Mouse (Mus musculus): ENCODE results near the gene Eef1a1. TPM values are rescaled to one million over a fixed set of nuclear protein-coding genes. Genes with fewer than 3 reads are reported as not detected.
A peak's percentile ranks its signal among the peaks of the same experiment; 100 is the strongest.
"Not testable (repeated sequence)": the region's sequence is repeated elsewhere in the genome, so short reads cannot be mapped to it uniquely, and the experiment has no call there.

Eef1a1 gene
- total RNA-seq (2022) = 100 to 1,000 TPM; 830 to 950 (median 884) TPM

DNA sequence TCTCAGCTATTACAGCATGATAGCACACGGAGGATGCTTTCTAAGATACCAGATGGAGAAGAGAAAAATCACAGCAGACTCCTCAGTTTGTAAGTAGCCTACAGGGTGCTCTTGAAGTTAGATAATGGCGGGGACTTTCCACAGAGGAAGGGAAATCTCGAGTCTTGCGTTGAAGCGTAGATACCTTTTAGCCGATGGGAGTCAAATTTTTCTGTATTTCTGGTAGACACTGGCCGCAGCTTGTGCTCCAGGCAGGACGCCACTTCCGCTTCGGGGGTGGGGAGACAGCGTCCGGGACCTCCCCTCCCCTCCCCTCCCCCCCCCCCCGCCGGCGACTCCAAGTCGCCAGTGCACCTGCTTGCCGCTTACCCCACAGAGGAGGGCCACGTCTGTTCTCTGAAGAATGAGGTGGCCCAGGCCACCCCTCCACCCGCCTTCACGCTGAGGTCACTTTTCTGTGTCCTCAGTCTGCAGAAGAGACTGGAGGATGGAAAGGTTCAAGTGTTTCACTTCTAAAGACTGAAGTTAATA, at the start of gene Eef1a1:
Gene Eef1a1, minus strand, starts transcription at position 262 of the 531 bp plus-strand sequence.
- peak; percentile 59 for DNase-seq (ENCODE audit: low spot score)

DNA sequence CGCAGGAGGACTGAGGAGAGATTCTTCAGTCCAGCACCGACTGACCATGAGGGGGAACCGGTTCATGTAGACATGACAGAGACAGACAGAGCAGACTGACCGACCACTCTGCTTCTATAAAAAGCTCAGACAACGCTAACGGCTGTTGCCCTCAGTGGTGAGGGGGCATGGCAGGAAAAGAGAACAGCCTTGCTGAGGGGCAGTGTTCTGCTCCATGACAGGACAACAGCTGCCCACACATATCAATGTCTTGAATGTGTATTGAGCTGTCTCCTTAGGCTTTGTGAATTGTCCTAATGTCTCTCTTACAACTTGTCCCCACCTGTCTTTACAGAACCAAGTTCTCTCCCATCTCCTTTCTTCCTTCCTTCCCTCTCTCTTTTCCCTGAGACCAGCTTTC, 49.5 kb upstream of the Eef1a1 start:
- DNase-seq (ENCODE audit: low spot score) = no peak

DNA sequence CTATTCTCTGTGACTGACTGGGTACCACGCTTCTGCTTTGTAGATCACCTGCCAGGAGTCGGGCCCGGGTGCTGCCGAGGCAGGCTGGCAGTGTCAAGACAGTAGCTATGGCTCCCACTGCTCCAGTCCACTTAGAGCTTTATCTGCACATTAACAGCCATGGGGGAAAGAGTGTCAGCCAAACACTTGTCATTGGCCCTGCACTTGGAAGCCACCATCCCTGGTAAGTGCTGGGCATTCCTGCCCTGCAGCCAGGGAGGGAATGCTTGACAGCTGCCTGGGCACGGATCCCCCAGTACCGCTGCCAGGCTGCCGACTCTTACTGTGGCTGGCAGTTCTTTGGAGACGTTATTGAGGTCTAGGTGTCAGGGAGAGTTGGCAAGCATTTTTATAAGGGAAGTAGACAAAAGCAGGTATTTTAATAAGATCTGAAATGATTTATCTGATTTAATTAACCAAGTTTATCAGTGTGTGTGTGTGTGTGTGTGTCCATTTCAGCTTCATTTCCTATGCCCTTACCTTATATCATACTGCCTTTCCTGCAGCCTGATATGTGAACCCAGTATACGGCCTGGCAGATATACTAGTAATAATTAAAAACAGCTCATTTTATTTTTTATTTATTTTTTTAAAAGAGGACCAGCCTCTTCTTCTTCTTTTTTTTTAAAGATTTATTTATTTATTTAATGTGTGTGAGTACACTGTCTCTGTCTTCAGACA, 48.4 kb upstream of the Eef1a1 start:
- peak; percentile 65 for DNase-seq (ENCODE audit: low spot score)

DNA sequence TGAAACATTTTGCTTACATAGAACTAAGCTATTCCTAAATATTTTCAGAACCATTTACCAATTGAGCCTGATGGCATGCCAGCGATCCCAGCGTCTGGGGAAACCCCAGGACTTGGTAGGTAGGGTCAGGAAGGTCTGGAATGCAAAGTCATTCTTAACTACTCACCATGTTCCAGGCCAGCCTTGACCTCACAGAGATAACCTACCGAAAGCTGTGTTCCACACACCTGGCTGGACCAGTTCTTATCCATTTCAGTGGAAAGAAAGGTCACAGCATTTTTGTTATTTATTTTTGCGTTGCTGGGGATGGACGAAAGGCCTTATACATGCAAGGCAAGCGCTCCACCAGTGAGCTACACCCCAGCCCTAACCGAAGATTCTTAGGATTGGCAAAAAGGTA, 45.7 kb upstream of the Eef1a1 start:
- no peak for DNase-seq (ENCODE audit: low spot score)

DNA sequence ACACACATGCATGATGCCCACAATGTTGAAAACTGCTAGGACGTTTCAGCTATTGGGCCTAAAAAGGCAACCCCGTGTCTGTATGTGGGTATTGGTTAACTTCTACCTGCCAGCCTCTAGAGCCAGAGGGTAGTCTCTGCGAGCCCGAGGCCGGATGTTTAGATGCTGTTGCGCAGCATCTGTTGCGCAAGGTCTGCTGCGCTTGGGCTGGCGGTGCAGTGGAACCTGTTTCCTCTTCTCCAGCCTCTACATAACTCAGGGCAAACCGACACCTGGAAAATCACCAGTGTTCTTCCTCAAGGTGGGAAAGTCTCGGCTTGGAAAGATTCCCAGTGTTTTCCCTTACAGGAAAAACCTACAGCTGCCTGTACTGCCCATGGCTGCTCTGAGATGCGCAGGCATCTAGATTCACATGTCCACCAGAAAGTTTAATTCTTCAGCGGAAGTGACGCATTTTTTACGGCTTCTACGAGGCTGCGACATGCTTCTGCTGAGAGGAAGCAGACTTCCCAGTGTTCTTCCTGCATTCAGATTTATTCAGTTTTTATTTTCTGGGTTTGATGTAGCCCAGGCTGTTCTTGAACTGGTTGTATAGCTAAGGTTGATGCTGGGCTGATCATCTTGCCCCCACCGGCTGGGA, 44.5 kb upstream of the Eef1a1 start:
- DNase-seq (ENCODE audit: low spot score) = no peak

DNA sequence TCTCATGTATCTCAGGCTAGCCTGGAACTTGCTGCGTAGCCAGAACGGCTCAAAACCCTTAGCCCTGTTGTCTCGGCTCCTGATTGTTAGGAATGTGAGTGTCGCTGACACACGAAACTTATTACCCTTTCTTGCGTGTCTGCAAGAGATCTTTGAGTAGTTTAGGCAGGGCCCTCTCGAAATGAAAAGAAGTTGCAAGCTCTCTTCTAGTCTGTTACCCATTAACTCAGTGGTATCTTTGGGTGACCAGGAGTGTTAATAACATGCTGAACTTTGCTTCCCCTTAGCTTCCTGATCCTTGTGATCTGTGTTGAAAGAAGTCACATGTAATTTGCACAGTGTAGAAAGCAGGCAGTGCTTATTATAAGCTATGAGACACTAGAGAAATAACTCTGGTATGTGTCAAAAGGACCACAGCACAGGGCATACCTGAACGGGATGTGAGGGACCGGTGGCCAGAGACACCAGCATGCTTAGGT, 43.4 kb upstream of the Eef1a1 start:
- no peak for DNase-seq (ENCODE audit: low spot score)

DNA sequence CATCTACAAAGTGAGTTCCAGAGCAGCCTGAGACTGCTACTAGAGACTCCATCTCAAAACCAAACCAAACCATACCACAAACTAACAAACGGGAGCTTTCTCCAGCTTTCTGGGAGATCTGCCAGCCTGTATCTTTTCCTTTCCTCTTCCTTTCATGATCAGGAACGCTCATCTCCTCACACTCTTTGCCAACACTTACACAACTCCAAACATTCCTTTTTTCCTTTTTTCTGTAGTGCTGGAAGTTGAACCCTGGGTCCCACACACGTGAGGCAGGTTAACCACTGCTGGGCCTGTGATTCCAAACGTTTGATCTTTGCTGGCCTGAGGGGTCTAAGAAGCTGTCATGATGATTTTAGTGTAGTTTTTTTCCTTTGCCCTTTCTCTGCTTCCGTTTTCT, 42.9 kb upstream of the Eef1a1 start:
- no peak for DNase-seq (ENCODE audit: low spot score)

DNA sequence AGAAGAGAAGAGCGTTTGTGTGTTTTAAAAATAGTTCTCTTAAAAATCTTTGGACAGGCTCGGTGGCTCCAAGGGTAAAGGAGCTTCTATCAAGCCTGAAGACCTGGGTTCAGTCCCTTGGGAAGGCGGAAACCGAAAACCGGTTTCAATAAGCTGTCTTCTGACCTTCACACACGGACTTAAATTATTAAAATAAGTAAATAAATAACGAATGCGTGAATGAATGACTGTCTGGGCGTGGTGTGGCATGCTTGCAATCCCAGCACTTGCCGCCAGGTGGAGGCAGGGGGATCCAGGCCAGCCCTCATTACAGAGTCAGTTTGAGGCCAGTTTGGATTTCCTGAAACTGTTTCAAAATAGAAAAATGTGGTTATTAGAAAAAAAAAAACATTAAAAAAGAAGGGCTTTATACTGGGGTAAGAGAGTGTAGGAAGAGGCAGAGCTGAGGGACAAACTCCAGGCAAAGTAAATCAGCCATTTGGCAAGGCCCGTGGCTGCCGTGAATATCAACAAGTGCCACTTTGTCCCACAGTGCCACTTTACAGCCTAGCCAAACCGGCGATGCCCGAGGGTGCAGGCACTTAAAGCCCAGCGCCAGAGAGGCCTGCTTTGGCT, 38.9 kb upstream of the Eef1a1 start:
- peak; percentile 85 for DNase-seq (ENCODE audit: low spot score)

DNA sequence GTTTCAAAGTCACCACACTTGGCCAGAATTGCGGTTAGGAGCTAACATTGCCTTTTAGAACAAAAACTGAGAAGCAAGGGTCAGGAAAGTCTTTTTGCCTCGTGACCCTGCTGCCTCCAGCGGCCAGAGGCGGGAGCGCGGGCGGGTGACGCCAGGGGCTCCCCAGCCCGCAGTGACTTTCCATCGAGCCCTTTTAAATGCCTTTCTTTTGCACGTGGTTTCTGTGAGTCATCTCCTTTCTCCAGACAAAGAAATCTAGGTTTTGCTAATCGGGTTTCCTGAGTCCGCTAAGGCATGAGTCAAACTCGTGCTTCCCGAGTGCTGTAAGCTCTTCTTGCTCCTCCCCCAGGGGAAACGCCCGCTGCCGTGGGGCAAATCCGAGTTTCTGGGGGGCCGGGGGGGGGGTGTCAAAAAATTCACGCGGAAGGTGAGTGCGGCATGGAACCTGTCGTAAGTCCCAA, 38.4 kb upstream of the Eef1a1 start:
- peak; percentile 76 for DNase-seq (ENCODE audit: low spot score)

DNA sequence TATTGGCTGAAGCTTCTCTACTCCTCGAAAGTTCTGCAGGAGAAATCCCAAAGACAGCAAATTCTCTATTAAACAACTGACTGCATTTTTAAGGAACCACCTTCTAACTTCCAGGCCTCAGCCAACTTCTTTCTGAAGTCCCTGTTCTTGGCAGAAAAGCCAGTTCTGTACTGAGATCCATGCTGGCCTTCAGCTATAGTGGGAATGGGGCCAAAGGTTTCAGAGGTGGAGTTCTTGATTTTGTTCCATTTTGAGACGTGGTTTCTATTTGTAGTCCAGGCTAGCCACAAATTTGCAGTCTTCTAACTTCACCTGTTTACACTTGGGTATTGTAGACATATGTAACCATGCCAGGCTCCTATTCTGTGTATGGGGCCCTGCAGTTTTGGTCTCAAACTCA, 37.3 kb upstream of the Eef1a1 start:
- DNase-seq (ENCODE audit: low spot score) = no peak

DNA sequence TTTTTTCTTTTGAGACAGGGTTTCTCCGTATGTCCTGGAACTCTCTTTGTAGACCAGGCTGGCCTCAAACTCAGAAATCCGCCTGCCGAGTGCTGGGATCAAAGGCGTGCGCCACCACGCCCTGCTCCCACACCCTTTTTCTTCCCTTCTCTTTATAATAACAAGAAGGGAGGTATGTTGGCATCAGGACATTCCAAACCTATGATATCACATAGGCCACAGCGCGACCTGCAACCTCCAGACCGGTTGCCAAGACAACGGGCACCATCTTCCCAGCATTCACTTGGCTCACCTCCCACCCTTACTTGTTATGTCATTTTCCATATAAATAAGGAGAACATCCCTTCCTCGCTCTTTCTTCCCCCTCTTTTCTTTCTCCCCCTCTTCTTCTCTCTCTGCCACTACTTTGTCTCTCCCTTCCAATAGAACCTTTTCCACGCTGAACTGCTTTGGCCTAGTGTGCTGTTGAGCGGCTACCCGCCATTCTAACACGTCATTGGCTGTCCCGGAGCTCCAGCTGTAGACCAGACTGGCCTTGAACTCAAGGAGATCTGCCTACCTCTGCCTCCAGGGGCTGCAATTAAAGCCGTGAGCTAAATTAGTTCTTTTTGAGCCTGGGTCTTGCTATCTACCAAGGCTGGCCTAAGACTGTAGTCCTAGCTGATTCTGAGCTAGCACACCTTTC, 36.6 kb upstream of the Eef1a1 start:
- DNase-seq (ENCODE audit: low spot score) = no peak

DNA sequence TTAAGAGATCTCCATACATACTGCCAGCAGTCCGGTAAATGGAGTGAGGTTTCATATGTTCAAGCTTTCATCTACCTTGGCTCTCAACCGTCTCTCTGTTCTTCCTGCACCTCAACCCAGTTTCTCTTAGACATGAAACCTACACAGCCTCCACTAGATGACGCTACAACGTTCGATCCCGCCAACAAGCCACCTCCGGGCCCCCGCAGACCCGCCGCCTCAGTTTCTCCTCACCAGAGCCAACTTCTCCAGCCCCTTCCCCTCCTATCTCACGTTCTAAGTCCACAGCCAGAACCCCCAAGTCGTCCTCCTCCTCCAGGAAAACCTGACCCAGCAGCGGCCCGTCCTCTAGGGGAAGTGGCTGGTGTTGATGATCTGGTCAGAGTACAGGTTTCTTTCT, 32.7 kb upstream of the Eef1a1 start:
- no peak for DNase-seq (ENCODE audit: low spot score)

DNA sequence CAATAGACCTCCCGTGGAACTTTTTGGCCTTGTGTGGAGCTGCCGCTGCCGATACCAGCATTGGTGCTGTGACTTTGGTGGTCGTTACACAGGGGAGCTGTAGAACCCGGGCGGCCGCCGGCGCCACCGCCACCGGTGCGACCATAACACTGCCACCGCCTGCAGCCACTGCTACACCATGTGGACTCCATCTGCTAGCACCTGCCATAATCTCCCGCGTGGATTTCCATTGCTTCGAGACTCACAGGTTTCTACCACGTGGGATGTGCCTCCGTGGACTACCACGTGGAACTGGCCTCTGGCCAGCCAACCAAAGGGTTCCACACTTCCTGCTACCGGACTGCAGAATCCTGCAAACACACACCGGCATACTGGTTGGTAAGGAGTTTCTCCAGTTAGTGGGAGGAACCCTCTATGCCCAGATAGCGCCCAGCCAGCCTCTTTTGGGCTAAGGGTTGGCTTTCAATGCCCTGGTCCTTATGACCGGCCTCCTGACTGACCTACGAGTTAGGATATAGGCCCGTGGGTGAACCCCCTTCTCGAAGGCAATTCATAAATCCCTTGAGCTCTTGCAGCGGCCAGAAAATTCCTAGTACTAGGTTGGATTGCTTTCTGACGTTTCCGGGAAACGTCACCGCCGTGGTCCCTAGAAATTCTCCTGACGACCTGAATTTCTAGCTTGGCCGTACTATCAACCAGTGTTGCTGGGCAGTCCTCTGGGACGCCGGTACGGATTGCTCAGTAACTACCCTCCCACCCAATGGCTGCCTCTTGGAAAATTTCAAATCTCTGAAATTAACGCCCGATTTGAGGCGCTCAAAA, 32.0 kb upstream of the Eef1a1 start:
- no peak for DNase-seq (ENCODE audit: low spot score)

DNA sequence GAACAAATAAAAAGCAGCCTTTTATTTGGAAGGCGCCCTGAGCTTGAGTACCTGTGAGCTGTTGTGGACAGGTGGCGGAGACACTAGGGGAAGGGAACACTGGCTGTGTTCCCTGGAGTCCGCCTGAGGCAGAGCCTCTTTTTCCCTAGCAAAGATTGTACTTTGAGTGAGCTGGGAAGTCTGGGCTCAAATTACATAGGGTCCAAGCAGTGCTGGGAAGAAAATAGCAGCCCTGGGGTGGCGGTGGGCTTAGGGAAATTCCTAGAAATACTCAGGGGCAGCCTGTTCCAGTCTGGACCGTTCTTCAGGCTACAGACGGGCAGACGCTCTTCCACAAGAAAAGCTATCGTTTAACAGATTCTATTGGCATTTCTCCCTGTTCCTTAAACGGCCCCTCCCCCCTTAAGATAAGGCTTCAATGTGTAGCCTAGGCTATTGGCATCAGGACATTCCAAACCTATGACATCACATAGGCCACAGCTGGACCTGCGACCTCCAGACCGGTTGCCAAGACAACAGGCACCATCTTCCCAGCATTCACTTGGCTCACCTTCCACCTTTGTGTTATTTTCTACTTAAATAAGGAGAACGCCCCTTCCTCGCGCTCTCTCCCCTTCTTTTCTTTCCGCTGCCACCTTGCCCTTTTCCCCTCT, 31.3 kb upstream of the Eef1a1 start:
- DNase-seq (ENCODE audit: low spot score) = no peak

DNA sequence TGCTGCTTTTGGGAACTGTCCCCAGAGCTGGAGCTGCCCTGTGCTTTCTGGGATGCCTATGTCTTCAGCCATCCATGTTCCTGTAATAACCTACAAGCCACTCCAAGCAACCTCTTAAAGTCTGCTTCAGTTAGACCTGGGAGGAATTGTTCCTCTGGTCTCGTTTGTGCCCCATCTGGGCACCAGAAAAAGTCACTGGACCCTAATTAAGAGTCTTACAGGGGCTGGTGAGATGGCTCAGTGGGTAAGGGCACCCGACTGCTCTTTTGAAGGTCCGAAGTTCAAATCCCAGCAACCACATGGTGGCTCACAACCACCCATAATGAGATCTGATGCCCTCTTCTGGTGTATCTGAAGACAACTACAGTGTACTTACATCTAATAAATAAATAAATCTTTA, 28.3 kb upstream of the Eef1a1 start:
- DNase-seq (ENCODE audit: low spot score) = not testable (repeated sequence)

DNA sequence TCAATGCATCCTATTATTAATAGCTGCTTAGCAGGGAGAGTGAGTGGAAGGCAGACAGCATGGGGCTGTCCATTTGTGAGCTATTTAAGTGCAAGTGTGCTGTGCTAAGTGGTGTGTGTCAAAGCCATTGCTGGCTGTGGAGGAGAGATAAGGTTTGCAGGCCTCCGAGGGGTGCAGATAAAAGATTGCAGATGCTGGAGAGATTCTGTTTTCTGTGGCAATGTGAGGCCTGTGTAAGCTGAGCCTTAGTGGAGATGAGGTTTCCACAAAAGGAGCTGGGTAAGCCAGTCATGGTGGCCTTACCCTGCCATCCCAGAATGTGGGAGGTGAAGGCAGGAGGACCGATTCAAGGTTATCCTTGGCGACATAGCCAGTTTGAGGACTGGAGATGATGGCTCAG, 27.2 kb upstream of the Eef1a1 start:
- no peak for DNase-seq (ENCODE audit: low spot score)

DNA sequence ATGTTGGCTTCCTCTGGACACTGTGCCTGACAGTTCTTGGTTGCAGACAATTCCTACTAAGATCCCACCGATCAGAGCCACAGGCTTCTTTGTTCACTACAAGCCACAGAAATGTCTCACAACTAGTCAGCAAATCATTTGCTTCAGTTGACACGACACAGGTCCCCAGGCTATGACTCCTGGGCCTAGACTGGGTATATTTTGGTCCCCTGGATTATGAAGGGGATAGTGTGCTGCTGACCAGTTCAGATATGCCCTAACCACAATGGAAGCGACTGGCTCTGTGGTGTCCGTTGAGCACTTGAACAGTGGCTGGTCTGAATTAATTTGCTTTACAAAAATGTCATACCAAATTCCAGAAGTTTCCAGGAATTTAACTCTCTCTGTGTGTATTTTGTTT, 25.7 kb upstream of the Eef1a1 start:
- no peak for DNase-seq (ENCODE audit: low spot score)

DNA sequence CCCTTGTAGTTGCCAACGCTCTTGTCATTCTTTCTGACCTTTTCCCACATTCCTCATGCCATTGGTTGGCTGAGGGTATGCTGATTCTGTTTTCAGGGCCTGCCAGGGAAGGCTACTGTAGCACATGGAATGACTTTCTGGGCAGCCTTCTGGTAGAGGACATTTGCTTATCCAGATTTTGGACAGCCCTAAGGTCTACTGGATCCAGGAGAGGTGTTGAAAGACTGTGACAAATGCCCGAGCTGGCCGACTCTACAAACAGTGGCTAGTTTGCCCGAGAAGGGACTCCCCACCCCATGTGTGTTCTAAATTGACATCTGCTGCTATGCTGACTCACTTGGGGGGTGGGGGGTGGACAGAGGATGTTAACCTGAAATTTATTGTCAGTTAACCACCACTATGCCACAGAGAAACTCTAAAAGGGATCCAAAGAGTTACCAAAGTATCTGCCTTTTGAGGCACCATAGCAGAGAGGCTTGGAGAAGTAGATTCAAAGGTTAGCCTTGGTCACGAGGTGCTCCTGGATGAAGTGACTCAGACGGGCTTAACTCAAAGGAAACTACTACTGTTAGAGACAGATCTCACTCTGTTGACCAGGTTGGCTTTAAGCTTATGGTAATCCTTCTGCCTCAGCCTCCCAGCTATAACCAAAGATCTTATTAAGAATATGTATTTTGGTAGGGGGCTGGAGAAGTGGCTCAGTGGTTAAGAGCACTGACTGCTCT, 25.0 kb upstream of the Eef1a1 start:
- peak; percentile 63 for DNase-seq (ENCODE audit: low spot score)

DNA sequence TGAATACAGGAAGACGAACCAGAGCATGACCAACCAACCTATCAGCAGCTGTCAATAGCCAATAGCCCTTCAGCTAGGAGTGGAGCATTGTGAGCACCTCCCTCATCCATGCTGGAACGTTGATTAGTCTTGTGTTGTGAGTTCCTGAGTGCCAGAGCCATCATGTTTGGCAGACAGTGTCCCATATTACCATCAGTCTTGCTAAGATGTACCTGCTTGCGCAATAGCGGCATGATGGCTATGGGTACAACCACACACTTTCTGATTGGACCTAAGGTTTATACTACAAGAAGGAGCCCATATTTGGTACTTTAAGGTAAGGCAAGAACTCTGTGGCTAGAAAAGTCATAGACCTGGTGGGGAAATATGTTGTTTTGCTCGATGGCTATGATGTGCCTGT, 22.8 kb upstream of the Eef1a1 start:
- no peak for DNase-seq (ENCODE audit: low spot score)
